Mouse (Mus musculus) left cerebral cortex, postnatal 14 days (tissue): ENCODE measurements around the gene Tmem170b. TPM values are rescaled to one million over a fixed set of nuclear protein-coding genes. Genes with fewer than 3 reads are reported as not detected.

ENCODE experiments used
- DNase-seq, 2 experiments: peaks; one replicate each; pipeline ENCODE4 v3.0.0; 2021 to 2022; ENCODE audit warnings: low spot score in 2 of 2, mixed read lengths in 1 of 2
- intact Hi-C: fragments of 180-260 bp; cut with DNase I; formaldehyde crosslinking; loops from one replicate; pipeline ENCODE4 v1.15.1; 2025
- total RNA-seq, 2 experiments: library from RNA; stranded (reverse); gene quantifications; 2 replicates each; pipeline ENCODE4 v1.2.3; 2021

Tmem170b gene
- total RNA-seq, 2 experiments from 2014 or later, result 77.9 to 84.1 TPM

DNA sequence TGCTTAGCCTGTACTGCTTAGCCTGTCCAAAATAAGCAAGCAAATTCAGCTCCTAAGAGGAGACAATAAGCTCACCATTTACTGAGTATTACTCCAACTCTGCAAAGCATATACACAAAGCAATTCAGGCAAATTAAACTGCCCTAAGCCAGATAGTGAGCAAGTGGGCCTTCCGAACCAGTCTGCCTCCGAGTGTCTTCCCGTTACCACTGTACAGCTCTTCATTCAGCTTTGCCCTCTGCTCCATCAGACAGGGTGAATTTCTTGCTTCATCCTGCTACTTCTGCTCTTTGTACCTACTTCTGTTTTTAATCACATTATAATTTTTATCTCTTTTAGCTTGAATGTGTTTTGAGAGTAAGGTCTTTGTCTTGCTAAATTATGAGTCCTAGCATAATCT, 1.9 kb downstream of the Tmem170b start:
- DNase-seq, result no peak
- intact Hi-C loops, result no loop called here

DNA sequence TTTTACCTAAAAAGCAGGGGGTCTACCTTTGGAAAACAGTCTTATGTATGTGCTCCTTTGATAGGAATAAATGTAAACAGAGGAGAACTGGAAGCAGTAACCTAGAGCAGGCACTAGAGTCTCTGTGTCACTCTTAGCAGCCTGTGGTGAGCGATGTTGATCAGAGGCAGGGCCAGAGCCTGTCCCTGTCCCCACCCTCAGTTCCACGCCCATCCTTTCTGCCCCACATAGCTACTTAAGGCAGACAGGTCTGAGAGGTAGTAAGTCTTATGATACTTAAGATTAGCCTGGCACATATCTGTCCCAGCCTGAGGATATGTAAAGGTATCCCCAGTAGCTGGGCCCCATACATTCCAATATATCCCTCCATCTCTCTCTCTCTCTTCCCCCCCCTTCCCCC, 2.9 kb downstream of the Tmem170b start:
- DNase-seq, result no peak
- intact Hi-C loops, result no loop called here

DNA sequence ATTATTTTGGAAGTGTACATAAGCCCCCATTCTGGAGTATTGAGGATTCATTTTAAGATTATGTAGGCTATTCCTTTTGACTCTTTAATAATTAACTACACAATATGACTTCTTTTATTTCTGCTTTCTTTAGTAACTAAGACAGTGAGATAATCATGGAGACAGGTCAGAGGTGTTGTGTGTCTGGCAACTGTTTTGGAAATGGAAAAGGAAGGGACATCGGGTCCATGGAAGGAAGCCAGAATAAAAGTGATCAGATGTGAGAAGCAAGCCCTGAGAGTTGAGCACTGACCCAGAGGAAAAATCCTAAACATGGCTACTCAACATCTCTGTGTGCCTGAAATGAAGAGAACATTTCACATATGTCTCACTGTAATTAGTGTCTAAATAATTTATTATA, 5.3 kb downstream of the Tmem170b start:
- intact Hi-C loops, result no loop called here
- no peak for DNase-seq

DNA sequence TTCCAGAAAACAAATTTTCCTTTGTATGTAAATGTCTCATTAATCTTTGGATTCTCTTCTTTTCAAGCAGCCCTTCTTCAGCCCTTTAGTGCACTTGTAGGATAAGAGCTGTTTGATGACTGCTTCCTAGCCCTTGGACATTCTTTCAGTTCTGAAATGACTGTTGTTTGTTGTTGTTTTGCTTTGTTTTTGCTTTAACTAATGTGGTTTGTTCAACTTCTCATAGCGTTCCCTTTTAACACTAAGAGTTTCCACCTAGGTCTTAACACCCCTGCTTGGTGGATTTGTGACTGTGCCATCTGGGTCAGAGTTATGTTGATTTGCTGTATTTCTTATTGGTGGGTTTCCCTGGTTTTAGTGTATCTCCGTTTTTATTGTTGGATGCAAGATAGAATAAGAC, 8.8 kb downstream of the Tmem170b start:
- intact Hi-C loops, result no loop called here
- DNase-seq, result no peak

DNA sequence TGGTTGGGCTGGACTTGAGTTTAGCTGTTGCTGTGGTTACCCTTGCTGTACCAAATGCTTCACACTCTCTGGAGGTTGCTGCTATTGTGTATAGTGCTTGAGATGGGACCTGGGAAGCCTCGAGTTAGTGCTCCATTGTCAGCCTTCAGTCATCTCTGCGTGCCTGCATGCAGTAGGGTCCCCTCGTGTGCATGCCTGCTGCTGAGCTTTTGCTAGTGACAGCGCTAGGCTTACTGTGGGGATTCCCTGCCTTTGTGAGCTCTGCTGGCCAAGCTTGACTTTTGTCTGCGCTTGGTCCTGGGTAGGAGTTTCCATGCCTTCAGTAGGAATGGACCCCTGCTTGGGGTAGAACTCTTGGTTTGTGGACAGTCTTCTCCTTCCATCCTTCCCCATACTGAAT, 9.3 kb downstream of the Tmem170b start:
- no peak for DNase-seq
- intact Hi-C loops, result no loop called here

DNA sequence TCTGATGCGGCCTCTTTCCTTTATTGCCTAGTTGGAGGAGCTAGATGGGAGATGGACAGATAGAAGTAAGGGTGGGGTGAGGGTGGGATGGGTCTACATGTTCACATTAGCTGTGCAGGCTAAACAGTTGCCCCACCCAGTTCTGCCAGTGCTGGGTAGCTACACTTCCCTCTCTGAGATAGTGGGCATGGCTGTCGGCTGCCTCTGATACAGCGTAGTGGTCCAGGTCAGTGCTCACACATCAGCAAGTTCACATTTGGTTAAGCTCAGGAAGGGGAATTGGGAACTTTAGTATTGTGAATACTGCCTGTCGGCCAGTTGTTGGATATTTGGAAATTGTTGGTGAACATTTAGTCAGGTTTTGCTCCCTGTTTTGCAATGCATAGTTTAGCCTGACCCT, 13.8 kb downstream of the Tmem170b start:
- DNase-seq, result no peak
- intact Hi-C loops, result no loop called here

DNA sequence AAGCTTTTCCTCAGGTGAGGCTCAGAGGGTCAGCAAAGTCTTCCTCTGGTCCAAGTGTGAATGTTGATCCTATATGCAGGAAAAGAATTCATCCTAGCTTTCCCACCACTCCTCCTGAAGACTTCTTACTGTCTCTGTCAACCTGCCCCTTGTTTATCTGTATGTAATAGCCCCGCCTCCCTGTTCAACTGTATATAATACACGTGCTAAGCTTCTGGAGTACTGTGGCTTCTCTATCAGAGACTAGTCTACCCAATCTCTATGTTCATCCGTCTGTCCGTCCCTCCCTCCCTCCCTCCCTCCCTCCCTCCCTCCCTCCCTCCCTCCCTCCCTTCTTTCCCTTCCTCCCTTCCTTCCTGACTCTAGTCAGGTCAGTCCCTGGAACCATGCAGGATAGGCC, 14.4 kb downstream of the Tmem170b start:
- intact Hi-C loops, result no loop called here
- no peak for DNase-seq

DNA sequence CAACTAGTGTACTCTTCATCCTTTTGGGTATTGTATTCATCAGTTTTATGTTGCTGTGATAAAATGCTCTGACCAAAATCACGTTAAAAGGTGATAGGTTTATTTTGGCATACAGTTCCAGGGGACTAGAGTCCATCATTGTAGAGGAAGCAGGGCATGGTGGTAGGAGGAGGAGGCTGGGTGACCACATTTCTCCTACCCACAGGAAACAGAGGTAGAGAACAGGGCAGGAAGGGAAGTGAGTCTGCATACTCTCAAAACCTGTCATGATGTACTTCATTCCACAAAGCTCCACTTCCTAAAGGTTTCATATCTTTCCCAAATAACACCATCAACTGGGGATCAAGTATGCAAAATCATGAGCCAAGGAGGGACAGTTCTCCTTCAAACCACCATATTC, 18.4 kb downstream of the Tmem170b start:
- no peak for DNase-seq
- intact Hi-C loops, result no loop called here

DNA sequence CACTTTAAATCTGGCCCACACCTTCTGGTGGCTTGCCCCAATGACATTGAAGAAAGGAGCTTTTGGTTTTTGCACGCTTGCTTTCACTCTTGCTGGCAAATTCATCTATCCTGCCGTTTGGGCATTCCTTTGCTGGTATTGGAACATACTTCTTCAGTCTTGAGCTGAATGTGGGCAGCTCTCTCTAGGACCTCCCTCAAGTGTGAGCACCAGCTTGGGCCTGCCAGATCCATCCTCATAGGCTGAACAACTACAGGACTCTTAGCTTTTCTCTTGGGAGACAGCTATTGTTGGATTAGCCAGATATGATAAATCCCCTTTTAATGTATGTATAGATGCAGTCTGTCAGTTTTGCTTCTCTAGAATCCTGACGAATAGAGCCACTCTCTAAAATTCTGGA, 19.5 kb downstream of the Tmem170b start:
- intact Hi-C loops, result no loop called here

DNA sequence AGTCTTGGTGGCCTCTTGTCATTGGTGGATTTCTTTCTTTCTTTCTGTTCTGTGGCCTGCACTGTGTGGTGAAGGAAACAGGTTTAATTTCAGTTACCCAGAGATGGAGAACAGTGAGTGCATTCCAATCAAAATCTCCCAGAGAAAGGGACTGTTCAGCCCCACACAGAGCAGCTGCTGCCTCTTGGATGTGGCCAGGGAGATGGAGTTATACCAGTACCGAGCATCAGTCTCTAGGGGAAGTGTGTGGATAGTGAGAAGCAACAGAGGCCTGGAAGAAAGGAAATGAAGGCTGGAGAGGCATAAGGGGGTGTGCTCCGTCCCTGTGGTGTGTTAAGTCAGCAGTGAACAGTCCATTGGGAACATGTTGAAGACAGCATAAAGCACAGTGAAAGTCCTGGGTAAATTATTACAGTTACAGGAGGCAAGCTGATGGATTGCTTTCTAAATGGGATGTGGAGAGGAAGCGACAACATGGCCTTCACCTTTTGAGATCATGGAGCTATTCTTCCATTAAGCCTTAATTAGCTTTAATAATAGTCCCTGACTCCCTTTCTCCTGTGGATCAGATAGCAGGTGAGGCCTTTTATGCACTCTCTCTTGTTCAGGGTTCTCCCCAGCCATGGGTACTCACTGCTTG, 21.7 kb downstream of the Tmem170b start:
- intact Hi-C loops, result no loop called here

More for the DNA sequence above, 19.5 kb downstream of the Tmem170b start:
- DNase-seq, result no peak

DNA sequence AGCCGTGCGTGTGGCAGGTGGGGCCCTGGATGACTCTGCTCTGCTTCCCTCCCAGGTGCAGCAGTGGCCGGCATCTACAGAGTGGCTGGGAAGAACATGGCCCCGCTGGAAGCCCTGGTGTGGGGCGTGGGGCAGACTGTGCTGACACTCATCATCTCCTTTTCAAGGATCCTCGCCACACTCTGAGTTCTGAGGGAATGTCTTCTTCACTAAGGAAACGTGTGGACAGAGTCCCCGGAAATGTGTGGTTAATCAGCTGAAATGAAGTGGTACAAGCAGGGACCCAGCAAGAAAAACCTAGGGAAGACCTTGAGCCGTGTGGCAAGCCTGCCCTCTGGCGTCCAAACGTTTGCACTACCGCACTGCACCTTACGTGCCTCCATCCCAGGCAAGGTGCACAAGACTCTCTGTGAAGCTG, 28.7 kb downstream of the Tmem170b start:
- intact Hi-C loops, result loop anchor here (5.0 kb wide), 1 partner anchor 62 kb away; no protein-coding TSS in a partner anchor
- peak; percentile 85 for DNase-seq

More for the DNA sequence above, 21.7 kb downstream of the Tmem170b start:
- DNase-seq, result no peak

DNA sequence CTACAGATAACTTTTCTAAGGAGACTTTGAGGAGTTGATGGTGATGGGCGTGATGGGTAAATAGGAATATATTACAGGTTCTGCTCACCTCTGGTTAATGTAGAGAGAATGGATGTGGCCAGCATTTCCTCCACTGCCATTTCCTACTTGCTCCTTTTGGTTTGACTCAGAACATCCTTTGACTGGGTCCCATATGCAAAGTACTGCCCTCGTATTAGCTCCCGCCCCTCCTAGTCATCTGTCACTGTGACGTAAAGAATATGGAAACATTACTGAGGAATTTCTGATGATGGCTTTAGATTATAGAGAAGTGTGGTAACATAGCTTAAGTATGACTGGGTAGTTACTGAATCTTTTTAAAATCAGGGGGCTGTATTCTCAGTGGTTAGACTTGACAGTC, 32.4 kb downstream of the Tmem170b start:
- intact Hi-C loops, result no loop called here
- DNase-seq, result no peak

DNA sequence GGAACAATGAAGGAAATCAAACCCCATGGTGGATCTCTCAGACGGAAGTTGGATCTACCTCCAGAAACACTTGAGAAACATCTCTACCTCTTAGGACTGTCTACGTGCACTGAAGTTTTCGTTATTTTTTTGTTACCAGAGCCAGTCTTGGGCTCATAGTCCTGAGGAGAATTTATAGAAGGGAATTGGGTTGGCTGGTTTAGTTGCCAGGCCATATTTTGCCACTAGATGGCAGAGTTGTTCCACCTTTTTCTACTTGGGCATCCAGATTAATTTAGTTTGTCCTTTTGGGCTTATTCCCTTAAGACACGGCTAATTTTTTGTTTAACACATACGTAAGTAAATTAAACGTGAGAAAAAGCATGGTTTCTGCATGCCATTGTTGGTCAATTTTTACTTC, 37.1 kb downstream of the Tmem170b start:
- peak; percentile 76 to 86 for DNase-seq
- intact Hi-C loops, result loop anchor here (5.0 to 10.0 kb wide), 3 partner anchors 62 to 599 kb away; partner anchors contain the start of gene Hivep1

DNA sequence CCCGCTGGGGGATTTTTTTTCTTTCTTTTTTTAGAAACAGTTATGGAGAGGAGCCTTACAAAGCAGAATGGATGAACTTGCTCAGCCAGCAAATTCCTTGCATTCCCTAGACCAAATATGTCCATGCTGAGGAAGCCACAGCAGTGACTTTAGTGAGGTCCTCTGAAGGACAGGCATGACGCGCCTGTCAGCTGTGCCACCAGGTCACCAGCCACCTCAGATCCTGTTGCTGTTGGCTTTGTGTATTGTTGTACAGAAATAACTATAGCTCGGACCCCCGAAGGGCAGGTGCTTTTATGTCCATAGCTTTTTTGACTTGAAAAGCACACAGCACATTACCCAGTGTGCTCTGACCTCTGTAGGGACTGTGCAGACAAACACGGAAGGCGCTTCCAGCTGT, 38.1 kb downstream of the Tmem170b start:
- intact Hi-C loops, result loop anchor here (5.0 to 10.0 kb wide), 3 partner anchors 61 to 599 kb away; partner anchors contain the start of gene Hivep1
- no peak for DNase-seq

DNA sequence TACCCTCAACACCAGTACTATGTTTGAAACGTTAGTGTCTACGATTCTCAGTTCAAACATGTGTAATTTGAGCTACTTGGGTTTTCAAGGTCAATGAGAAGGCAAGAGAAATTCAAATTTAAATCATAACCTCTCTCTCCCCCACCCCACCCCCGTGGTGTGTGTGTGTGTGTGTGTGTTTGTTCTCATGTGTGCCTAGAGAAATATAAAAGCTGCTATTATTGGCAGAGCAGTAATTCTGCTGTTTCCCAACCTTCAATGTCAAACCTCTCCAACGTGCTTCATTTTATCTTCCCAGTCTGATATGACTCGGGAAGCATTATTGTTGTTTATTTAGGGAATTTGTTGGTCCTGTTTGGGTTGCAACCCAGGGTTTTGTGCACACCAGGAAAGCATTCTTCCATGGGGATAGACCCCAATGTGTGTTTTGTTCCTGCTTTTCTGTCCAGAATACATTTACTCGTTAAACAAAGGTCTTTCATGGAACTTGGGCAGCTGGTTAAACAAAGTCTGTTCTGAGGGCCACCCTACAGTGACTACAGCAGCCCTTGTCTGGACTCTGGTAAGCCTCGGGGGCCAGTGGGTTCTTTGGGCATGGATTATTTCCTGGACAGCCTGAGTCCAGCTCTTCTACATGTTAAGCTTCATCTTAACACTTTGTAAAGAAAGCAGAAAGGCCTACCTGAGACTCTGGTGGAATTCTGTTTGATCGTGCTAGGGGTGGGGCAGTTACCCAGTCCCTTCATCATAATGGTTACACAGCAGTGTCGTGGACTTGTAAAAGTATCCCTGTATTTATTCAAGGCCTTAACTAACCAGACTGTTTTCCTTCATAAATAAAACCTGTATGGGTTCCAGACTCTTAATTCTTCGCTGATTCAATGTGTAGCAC, 39.1 kb downstream of the Tmem170b start:
- intact Hi-C loops, result loop anchor here (5.0 to 10.0 kb wide), 3 partner anchors 60 to 597 kb away; partner anchors contain the start of gene Hivep1
- DNase-seq, result no peak

DNA sequence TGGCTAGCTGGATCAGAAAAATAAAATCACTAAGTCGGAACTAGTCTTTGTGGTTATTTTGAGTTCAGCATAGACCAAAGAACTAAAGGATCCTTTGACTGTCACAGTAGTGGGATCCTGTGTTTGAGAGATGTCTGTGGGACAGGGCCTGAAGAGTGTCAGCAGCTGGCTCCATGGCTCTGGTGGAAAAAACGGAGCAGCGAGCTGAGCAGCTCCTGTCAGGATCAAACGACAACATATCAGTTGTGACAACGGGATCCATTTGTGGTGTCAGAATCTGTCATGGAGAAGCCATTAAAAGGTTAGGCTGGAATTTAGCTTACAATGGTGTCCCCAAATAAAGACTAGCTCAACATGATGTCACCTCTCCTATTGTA, 39.8 kb downstream of the Tmem170b start:
- DNase-seq, result no peak
- intact Hi-C loops, result loop anchor here (10.0 kb wide), 2 partner anchors 59 to 409 kb away; partner anchors contain the start of gene Hivep1

DNA sequence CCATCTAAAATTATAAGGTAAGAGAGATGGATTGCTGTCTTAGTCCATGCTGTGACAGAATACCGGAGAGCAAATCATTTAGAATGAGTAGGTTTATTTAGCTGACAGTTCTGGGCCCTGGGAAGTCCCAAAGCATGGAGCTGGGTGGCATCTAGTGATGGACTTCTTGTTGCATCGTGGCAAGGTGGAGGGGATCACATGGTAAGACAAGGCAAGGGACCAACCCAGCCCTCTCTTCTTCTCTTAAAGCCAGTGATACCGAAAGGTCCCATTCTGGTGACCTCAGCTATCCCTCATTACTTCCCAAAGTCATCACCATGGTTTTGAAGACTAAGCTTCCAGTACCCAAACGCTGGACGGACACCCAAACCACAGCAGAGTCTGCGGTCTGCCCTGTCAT, 42.3 kb downstream of the Tmem170b start:
- DNase-seq, result no peak
- intact Hi-C loops, result loop anchor here (10.0 kb wide), 2 partner anchors 57 to 407 kb away; partner anchors contain the start of gene Hivep1

DNA sequence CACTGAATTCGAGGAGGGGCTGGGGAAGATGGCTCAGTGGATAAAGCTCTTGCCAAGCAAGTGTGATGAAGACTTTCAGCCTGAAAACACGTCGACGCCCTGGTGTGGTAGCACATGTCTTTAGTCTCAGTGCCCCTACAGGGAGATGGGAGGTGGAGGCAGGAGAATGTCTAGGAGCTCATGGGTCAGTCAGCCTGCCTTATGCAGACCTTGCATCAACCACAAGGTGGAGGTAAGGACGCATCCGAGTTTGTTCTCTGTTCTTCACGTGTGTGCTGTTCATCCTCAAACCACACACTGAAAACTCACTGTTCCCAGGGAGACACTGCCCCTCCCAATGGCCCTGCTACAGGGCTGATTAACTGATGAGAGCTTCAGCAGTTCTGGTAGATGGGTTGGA, 45.0 kb downstream of the Tmem170b start:
- intact Hi-C loops, result no loop called here
- DNase-seq, result no peak

DNA sequence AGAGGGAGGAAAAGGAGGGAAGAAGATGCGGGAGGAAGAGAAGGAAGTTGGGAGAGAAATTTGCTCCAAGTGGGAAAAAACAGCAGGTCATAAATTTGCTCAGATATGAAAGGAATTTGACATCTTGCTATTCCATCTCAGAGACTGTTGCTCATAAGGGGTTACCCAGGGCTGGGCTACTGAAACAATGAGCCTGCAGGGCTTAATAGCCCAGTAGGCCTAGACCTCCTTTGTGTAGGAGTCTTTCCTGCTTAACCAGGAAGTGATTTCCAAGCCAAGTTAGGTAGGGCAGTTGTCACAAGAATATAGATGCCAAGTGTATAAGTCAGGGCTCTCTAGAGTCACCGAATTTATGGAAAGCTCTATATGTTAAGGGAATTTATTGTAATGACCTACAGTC, 48.1 kb downstream of the Tmem170b start:
- intact Hi-C loops, result no loop called here
- DNase-seq, result no peak

DNA sequence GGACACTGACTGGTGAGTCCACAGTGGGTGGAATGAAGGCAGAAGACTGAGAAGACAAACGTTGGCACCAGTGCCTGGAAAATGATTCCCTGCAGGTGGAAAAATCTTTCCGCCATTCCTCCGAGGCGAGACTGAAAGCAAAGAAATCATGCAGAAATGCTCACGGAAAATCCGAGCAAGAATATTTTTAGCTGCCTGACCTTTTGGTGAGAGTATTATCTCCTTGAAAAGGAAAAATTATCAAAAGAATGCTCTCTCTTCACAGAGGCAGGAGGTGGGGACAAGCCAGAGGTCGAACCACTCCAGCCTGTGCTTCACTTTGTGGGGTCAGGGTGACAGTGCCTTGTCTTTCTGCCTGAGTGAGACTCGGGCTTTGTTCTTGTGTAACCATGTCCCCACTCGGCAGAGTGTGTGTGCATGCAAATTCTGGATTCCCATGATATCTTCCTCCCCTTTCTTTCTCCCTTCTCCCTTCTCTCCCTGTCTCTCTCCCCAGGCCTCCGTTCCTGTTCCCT, 49.9 kb downstream of the Tmem170b start:
- no peak for DNase-seq
- intact Hi-C loops, result no loop called here
